Comparison of ENCODE assay signal across 13 mouse cellular contexts in genomic region chr9:8760876-8761275, GRCm38 (mm10).
"Had no signal": no experiment of that assay in that cellular context is flagged by ENCODE, and none has a peak within 500 bp of the region (broad histone marks: within the 10 kb centered on the region; RNA-seq: fewer than 3 reads in every experiment).

No protein-coding gene starts in this region.

- H3K4me3 ChIP-seq: layer of hippocampus, adult 2 months; limb, embryonic 10.5 days; liver, embryonic 15.5 days; neural tube, embryonic 12.5 days had no signal

- ATAC-seq: lung, postnatal 0 days had no signal

- H3K27me3 ChIP-seq: liver, embryonic 15.5 days; neural tube, embryonic 12.5 days had no signal

- H3K36me3 ChIP-seq: limb, embryonic 10.5 days; liver, embryonic 15.5 days; neural tube, embryonic 12.5 days had no signal

- H3K4me2 ChIP-seq: liver, embryonic 11.5 days; liver, embryonic 15.5 days; neural tube, embryonic 12.5 days had no signal

- DNase-seq: kidney, postnatal 10 days; kidney, postnatal 4 days; lung, adult 2 months; lung, postnatal 36 days; midbrain, embryonic 14.5 days; thymus, postnatal 25 days had no signal

- H3K27ac ChIP-seq: layer of hippocampus, adult 2 months; limb, embryonic 10.5 days; liver, embryonic 15.5 days; neural tube, embryonic 12.5 days; stomach, postnatal 0 days had no signal

- H3K9me3 ChIP-seq: limb, embryonic 10.5 days; liver, embryonic 15.5 days; neural tube, embryonic 12.5 days had no signal

- H3K4me1 ChIP-seq: limb, embryonic 10.5 days; liver, embryonic 15.5 days; neural tube, embryonic 12.5 days had no signal

- H3K9ac ChIP-seq: liver, embryonic 15.5 days; neural tube, embryonic 12.5 days had no signal
